In genomic region chr1:192085218-192085617, GRCm38 (mm10) we compare ENCODE assay signal across 17 mouse cellular contexts.
"Had no signal": no experiment of that assay in that cellular context is flagged by ENCODE, and none has a peak within 500 bp of the region (broad histone marks: within the 10 kb centered on the region; RNA-seq: fewer than 3 reads in every experiment).

No protein-coding gene starts in this region.

- H3K4me3 ChIP-seq: lung, embryonic 15.5 days; midbrain, embryonic 13.5 days; midbrain, embryonic 15.5 days; neural tube, embryonic 12.5 days; stomach, embryonic 15.5 days had no signal

- H3K27ac ChIP-seq: liver, embryonic 14.5 days; lung, embryonic 15.5 days; macrophage; midbrain, embryonic 13.5 days; midbrain, embryonic 15.5 days; neural tube, embryonic 12.5 days; stomach, embryonic 15.5 days; stomach, postnatal 0 days had no signal

- H3K36me3 ChIP-seq: midbrain, embryonic 13.5 days; midbrain, embryonic 15.5 days; neural tube, embryonic 12.5 days; stomach, embryonic 15.5 days had no signal

- ATAC-seq: lung, postnatal 0 days; midbrain, embryonic 13.5 days; midbrain, embryonic 15.5 days had no signal

- DNase-seq: lung, adult 2 months; lung, postnatal 14 days; lung, postnatal 36 days; right cerebral cortex, postnatal 14 days; thymus, adult 2 months; thymus, postnatal 25 days; thymus, postnatal 4 days had no signal

- H3K4me1 ChIP-seq: midbrain, embryonic 13.5 days; midbrain, embryonic 15.5 days; neural tube, embryonic 12.5 days had no signal

- H3K9me3 ChIP-seq: lung, embryonic 15.5 days; midbrain, embryonic 15.5 days; neural tube, embryonic 12.5 days; stomach, embryonic 15.5 days had no signal

- H3K27me3 ChIP-seq: stomach, embryonic 15.5 days had no signal

- H3K4me2 ChIP-seq: lung, embryonic 15.5 days; midbrain, embryonic 11.5 days; midbrain, embryonic 13.5 days; midbrain, embryonic 15.5 days; neural tube, embryonic 12.5 days; stomach, embryonic 15.5 days had no signal

- H3K9ac ChIP-seq: liver, embryonic 14.5 days; lung, embryonic 15.5 days; midbrain, embryonic 13.5 days; midbrain, embryonic 15.5 days; neural tube, embryonic 12.5 days; stomach, embryonic 15.5 days had no signal
